Mouse (Mus musculus): ENCODE measurements at regions not wholly inside any gene's neighbourhood (a gene's known extent, or its start where the extent isn't known, plus 50 kb on each side); places are given as distances from the start of the nearest gene placed in this dataset.

DNA sequence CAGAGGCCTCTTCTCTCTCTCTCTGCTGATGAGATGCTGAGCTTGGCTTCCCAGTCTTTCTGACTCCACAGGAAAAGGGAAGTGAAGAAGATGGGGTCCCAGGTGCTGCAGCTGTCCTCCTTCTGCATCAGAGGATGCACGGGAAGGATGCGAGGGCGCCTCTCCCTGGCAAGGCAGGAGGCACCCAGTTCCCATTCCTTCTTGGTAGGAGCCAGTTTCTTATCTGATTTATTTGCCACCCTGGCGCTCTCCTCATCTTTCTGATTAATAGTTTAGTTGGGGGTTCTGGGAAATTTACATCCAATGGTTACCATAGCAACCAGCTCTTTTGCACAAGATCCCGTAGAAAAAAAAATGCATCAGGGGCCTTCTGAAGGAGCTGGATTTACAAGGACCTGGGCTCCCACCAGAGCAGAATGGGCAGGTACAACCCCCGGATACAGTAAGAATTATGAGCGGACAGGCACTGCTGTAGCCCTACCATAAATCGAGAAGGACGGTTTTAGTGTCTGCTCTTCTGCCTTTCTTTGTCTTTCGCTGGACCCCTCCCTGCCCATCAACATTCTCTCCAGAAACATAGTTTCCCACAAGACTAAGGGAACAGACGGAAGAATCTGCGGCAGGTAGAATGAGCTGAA, 107.2 kb upstream of the Shb start:
- 74% methylated on average over 12 of the region's 12 CpGs for WGBS (ENCODE audit: insufficient replicate concordance)
- H3K27me3 ChIP-seq (ENCODE audit: control insufficient read depth, insufficient read depth, low read length): no peaks in the 10 kb centered on the region

DNA sequence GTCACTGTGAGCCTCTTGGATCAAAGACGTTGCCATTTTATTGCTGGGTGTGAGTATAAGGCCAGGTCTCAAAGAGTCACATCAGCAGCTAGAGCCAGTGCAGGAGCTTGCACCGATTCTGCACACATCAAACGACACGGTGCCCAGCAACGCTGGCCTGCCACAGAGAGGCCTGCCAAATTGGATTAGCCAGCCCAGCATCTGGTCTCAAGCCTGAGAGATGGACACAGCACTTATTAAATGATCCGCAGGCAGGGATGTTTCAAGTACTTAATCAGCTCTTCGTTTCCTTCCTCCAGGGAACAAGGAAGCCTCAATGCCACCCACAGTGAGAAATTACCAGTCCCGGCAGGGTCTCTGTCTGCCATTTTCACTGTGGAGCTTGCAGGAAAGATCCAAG, 106.1 kb upstream of the Shb start:
- H3K4me2 ChIP-seq (ENCODE audit: low read depth): no peak overlapping the region
- 49% methylated on average over 8 of the region's 8 CpGs for WGBS (ENCODE audit: insufficient replicate concordance)
- H3K9ac ChIP-seq (replicated peaks): no peak overlapping the region
- H3K27me3 ChIP-seq (ENCODE audit: control insufficient read depth, insufficient read depth, low read length): no peaks in the 10 kb centered on the region
- no peaks in the 10 kb centered on the region for H3K4me1 ChIP-seq (replicated peaks; ENCODE audit: control insufficient read depth in 2 of 2, insufficient read depth in 2 of 2, low read length in 1 of 2)
- DNase-seq (ENCODE audit: low read depth in 3 of 3, low spot score in 3 of 3): no peak
- no peak for TF ChIP-seq CTCF (IDR thresholded peaks at IDR 0.05; ENCODE audit: low read depth)
- TF ChIP-seq EP300 (IDR thresholded peaks at IDR 0.05; ENCODE audit: low read depth): no peak
- H3K9me3 ChIP-seq (ENCODE audit: control insufficient read depth, low read length): no peaks in the 10 kb centered on the region
- no peak for ATAC-seq (ENCODE audit: insufficient read depth)
- H3K27ac ChIP-seq: no peak overlapping the region
- H3K4me3 ChIP-seq (ENCODE audit: insufficient read depth in 1 of 2, low read depth in 2 of 2, low read length in 2 of 2): no peak overlapping the region
- H3K36me3 ChIP-seq (replicated peaks; ENCODE audit: control insufficient read depth, insufficient read depth, low read depth): no peaks in the 10 kb centered on the region

More for the DNA sequence above, 107.2 kb upstream of the Shb start:
- no peaks in the 10 kb centered on the region for H3K9me3 ChIP-seq (ENCODE audit: control insufficient read depth, low read length)
- no peak overlapping the region for H3K9ac ChIP-seq (replicated peaks)
- H3K27ac ChIP-seq: no peak overlapping the region
- no peak overlapping the region for H3K4me3 ChIP-seq (ENCODE audit: insufficient read depth in 1 of 2, low read depth in 2 of 2, low read length in 2 of 2)
- no peaks in the 10 kb centered on the region for H3K36me3 ChIP-seq (replicated peaks; ENCODE audit: control insufficient read depth, insufficient read depth, low read depth)
- DNase-seq (ENCODE audit: low read depth in 3 of 3, low spot score in 3 of 3) (no peak), ATAC-seq (ENCODE audit: insufficient read depth) (no peak)
- no peaks in the 10 kb centered on the region for H3K4me1 ChIP-seq (replicated peaks; ENCODE audit: control insufficient read depth in 2 of 2, insufficient read depth in 2 of 2, low read length in 1 of 2)
- TF ChIP-seq EP300 (IDR thresholded peaks at IDR 0.05; ENCODE audit: low read depth): no peak
- no peak for TF ChIP-seq CTCF (IDR thresholded peaks at IDR 0.05; ENCODE audit: low read depth)
- H3K4me2 ChIP-seq (ENCODE audit: low read depth): no peak overlapping the region

DNA sequence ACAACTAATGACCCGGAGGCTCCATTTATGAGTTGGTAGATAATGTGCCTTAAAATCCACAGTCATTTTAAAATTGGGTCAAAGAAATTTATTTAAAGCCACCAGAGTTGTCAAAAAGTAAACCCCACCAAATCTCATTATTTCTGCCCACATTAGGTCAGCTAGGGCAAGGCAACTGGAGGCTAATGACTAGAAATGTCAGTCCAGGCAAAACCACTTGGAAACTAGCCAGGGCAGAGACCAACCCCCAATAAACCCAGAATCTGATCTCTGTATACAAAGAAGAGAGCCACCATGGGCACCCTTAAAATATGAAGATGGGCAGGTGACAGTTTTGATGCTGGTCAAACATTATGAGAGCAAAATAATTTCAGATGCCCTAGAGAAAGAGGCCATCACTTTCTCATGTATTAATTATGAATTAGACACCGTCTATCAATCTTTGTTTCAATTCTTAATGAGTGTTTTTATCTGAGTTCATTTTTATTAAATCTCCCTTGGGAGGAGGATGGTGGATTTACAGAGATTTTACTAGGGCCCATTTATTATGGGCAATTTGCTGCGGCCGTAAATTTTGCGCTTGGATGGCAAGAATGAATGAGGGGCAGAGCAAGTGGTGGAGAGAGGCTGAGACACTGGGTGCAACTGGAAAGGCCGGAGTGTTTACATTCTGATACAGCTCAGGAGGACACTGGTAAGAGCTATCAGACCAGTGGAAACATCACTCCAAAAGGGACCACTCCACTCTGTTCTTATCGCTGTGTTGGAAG, 99.2 kb upstream of the Shb start:
- DNase-seq (ENCODE audit: low read depth in 3 of 3, low spot score in 3 of 3): no peak
- no peak for ATAC-seq (ENCODE audit: insufficient read depth)
- no peak overlapping the region for H3K4me3 ChIP-seq (ENCODE audit: insufficient read depth in 1 of 2, low read depth in 2 of 2, low read length in 2 of 2)
- H3K9ac ChIP-seq (replicated peaks): no peak overlapping the region
- TF ChIP-seq CTCF (IDR thresholded peaks at IDR 0.05; ENCODE audit: low read depth) (no peak), EP300 (IDR thresholded peaks at IDR 0.05; ENCODE audit: low read depth) (no peak)
- no peaks in the 10 kb centered on the region for H3K9me3 ChIP-seq (ENCODE audit: control insufficient read depth, low read length)
- no peaks in the 10 kb centered on the region for H3K27me3 ChIP-seq (ENCODE audit: control insufficient read depth, insufficient read depth, low read length)
- 70% methylated on average over 7 of the region's 7 CpGs for WGBS (ENCODE audit: insufficient replicate concordance)
- no peak overlapping the region for H3K27ac ChIP-seq
- no peak overlapping the region for H3K4me2 ChIP-seq (ENCODE audit: low read depth)
- H3K36me3 ChIP-seq (replicated peaks; ENCODE audit: control insufficient read depth, insufficient read depth, low read depth): no peaks in the 10 kb centered on the region
- no peaks in the 10 kb centered on the region for H3K4me1 ChIP-seq (replicated peaks; ENCODE audit: control insufficient read depth in 2 of 2, insufficient read depth in 2 of 2, low read length in 1 of 2)

DNA sequence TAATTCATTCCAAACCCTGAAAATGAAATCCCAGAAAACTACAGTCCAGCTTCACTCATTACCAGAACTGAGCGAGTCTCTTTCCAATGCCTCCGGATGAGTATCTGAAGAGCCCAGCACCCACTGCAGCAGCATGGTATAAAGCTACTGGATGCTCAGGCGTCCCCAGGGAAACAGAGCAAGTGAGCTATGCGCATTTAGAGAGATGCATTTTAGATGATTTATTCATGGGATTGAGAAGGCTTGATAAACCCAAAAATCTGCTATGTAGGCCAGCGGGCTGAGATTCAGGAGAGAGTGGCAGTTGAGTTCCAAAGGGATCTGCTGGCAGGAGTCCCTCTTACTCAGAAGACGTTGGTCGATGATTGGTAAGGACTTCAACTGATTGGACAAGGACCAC, 93.4 kb upstream of the Shb start:
- no peaks in the 10 kb centered on the region for H3K27me3 ChIP-seq (ENCODE audit: control insufficient read depth, insufficient read depth, low read length)
- ATAC-seq (ENCODE audit: insufficient read depth): no peak
- no peak overlapping the region for H3K9ac ChIP-seq (replicated peaks)
- no peaks in the 10 kb centered on the region for H3K4me1 ChIP-seq (replicated peaks; ENCODE audit: control insufficient read depth in 2 of 2, insufficient read depth in 2 of 2, low read length in 1 of 2)
- WGBS (ENCODE audit: insufficient replicate concordance): 74% methylated on average over 7 of the region's 7 CpGs
- no peaks in the 10 kb centered on the region for H3K36me3 ChIP-seq (replicated peaks; ENCODE audit: control insufficient read depth, insufficient read depth, low read depth)
- H3K9me3 ChIP-seq (ENCODE audit: control insufficient read depth, low read length): no peaks in the 10 kb centered on the region
- TF ChIP-seq CTCF (IDR thresholded peaks at IDR 0.05; ENCODE audit: low read depth) (no peak), EP300 (IDR thresholded peaks at IDR 0.05; ENCODE audit: low read depth) (no peak)
- H3K4me2 ChIP-seq (ENCODE audit: low read depth): no peak overlapping the region
- H3K27ac ChIP-seq: no peak overlapping the region
- DNase-seq (ENCODE audit: low read depth in 3 of 3, low spot score in 3 of 3): no peak
- H3K4me3 ChIP-seq (ENCODE audit: insufficient read depth in 1 of 2, low read depth in 2 of 2, low read length in 2 of 2): no peak overlapping the region

DNA sequence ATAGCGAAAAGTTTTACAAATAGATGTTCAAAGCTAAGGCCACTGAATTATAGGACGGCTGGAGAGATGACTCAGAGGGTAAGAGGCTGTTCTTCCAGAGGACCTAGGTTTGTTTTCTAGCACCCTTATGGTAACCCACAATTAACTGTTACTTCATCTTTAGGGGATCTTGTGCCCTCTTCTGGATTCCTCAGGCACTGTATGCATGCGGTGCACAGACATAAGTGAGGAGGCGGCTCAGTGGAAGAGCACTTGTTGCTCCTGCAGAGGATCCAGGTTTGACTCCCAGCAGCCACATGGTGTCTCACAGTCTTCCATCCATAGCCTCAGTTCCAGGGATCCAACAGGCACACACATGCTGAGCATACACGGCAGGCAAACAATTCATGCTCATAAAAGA, 89.7 kb upstream of the Shb start:
- TF ChIP-seq CTCF (IDR thresholded peaks at IDR 0.05; ENCODE audit: low read depth) (0 out of 2 replicates have a peak, but pooled peaks have one; percentile 7), EP300 (IDR thresholded peaks at IDR 0.05; ENCODE audit: low read depth) (no peak)
- Histone ChIP-seq H3K36me3 (replicated peaks; ENCODE audit: control insufficient read depth, insufficient read depth, low read depth) (no peaks in the 10 kb centered on the region), H3K27ac (no peak overlapping the region), H3K9me3 (ENCODE audit: control insufficient read depth, low read length) (no peaks in the 10 kb centered on the region), H3K27me3 (ENCODE audit: control insufficient read depth, insufficient read depth, low read length) (no peaks in the 10 kb centered on the region), H3K4me3 (ENCODE audit: insufficient read depth in 1 of 2, low read depth in 2 of 2, low read length in 2 of 2) (no peak overlapping the region), H3K4me2 (ENCODE audit: low read depth) (no peak overlapping the region), H3K4me1 (replicated peaks; ENCODE audit: control insufficient read depth in 2 of 2, insufficient read depth in 2 of 2, low read length in 1 of 2) (no peaks in the 10 kb centered on the region), H3K9ac (replicated peaks) (no peak overlapping the region)
- 70% methylated on average over 5 of the region's 5 CpGs for WGBS (ENCODE audit: insufficient replicate concordance)
- no peak for DNase-seq (ENCODE audit: low read depth in 3 of 3, low spot score in 3 of 3)
- ATAC-seq (ENCODE audit: insufficient read depth): no peak

All from liver, embryonic 14.5 days (tissue).